Mouse (Mus musculus): Measurements from ENCODE around the gene Dek. TPM values are rescaled to one million over a fixed set of nuclear protein-coding genes. Genes with fewer than 3 reads are reported as not detected.

Dek gene
- polyA plus RNA-seq, 1 experiment from 2014 or later = 390 TPM

DNA sequence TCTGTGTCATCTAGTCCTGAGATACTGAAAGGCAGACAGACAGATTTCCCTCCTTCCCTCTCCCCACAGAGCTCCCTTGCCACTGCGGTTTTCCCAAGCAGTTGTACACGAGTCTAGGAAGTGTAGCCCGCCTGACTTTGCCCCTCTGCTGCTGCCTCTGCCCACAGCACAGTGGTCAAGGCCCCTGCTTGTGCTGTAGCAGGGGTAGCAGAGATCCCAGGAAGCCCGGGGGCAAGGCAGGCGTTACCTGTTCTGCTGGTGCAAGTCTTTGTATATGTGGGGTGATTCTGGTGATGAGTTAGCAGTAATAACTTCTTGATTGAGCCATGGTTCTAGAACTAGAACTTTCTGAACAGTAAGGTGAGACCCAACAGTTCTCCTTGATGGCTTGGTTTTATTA, 29.8 kb downstream of the Dek start:
- H3K27ac ChIP-seq = no peak overlapping the region
- no peak for ATAC-seq (ENCODE audit: insufficient number of reproducible peaks, insufficient read depth, low FRiP score, low TSS enrichment, low read depth)
- 81% methylated on average over 5 of the region's 5 CpGs for WGBS
- no peaks in the 10 kb centered on the region for H3K27me3 ChIP-seq
- no peak overlapping the region for H3K4me2 ChIP-seq
- H3K9ac ChIP-seq = no peak overlapping the region
- H3K4me1 ChIP-seq = no peaks in the 10 kb centered on the region
- H3K9me3 ChIP-seq = peaks cover 3% of the 10 kb centered on the region; the same call in 1 of the 2 replicates
- peaks cover 54% of the 10 kb centered on the region for H3K36me3 ChIP-seq
- H3K4me3 ChIP-seq = no peak overlapping the region

DNA sequence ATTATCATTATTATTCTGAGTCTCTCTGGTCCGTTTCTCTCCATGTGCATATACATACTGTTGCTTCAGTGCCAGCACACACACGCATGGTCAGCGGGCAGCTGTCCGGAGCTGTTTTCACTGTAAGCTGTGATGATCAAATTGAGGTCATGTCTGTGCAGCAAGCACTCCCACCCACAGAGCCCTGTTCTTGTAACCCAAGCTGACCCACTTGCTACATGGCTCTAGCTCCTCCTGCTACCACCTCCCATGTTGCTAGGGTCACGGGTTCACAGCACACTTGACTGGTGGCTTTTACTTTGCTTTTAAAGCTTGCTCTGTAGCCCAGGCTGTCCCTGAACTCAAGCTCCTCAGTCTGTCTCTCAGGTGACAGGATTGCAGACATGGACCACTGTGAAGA, 33.5 kb downstream of the Dek start:
- Histone ChIP-seq H3K36me3 (peaks cover 36% of the 10 kb centered on the region), H3K27me3 (no peaks in the 10 kb centered on the region), H3K4me3 (no peak overlapping the region), H3K27ac (no peak overlapping the region), H3K9me3 (no peaks in the 10 kb centered on the region), H3K4me2 (no peak overlapping the region), H3K9ac (no peak overlapping the region), H3K4me1 (no peaks in the 10 kb centered on the region)
- 86% methylated on average over 5 of the region's 5 CpGs for WGBS
- ATAC-seq (ENCODE audit: insufficient number of reproducible peaks, insufficient read depth, low FRiP score, low TSS enrichment, low read depth) = no peak

DNA sequence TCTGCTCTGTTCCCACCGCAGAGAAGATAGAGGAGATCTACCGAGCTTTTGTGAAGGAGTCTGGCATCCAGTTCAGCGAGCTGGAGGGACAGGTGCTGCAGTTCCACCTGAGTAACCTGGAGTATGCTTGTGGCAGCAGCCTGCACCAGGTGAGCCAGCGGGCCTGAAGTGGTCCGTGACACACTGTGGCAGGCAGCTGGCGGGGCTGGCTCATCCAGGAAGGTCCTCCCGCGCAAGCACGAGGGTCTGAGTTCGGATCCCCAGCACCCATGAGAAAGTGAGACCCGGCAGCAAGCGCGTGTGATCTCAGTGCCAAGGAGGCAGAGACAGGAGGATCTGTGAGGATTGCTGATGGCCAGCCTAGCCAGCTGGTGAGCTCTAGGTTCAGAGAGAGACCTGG, 34.1 kb downstream of the Dek start:
- no peaks in the 10 kb centered on the region for H3K4me1 ChIP-seq
- H3K27me3 ChIP-seq = no peaks in the 10 kb centered on the region
- no peak overlapping the region for H3K4me2 ChIP-seq
- no peak overlapping the region for H3K4me3 ChIP-seq
- 95% methylated on average over 13 of the region's 13 CpGs for WGBS
- H3K9me3 ChIP-seq = no peaks in the 10 kb centered on the region
- no peak for ATAC-seq (ENCODE audit: insufficient number of reproducible peaks, insufficient read depth, low FRiP score, low TSS enrichment, low read depth)
- no peak overlapping the region for H3K9ac ChIP-seq
- H3K36me3 ChIP-seq = peaks cover 36% of the 10 kb centered on the region
- H3K27ac ChIP-seq = no peak overlapping the region

DNA sequence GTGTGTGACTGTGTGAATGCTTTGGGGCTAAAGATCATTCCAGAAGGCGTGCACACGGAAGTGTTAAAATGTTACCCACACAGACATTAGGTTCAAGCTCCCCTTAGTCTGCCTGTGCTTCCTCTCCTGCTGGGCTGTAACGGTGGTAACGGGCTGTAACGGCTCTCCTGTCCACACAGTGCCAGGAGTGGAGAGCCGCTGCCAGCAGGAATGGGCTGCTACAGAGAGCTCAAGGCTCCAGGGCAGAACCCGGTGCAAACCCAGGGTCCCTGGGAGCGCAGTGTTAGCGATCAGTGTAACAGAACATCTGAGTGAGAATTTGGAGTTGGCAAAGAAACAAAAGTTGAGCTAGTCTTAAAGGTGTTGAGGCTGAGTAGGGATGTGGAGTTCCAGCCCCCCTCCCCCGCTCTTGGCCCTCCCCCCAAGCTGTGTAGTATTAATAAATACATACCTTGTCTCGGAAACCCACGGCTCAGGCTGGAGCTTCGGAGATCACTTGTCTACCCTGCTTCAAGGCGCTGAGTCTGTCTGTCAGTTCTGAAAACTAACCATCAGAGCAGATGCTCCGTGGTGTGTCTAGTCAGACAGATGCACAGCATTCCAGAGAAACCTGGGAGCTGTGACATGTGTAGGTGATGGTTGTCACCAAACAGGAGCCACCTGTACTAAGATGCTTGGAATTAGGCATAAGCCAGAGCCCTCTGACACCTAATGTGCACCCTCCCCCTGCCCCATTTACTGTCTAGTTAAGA, 35.5 kb downstream of the Dek start:
- Histone ChIP-seq H3K4me1 (peaks cover 3% of the 10 kb centered on the region; the same call in 1 of the 2 replicates), H3K36me3 (peaks cover 34% of the 10 kb centered on the region), H3K4me3 (no peak overlapping the region), H3K9me3 (no peaks in the 10 kb centered on the region), H3K27ac (no peak overlapping the region), H3K27me3 (no peaks in the 10 kb centered on the region), H3K4me2 (no peak overlapping the region), H3K9ac (no peak overlapping the region)
- no peak for ATAC-seq (ENCODE audit: insufficient number of reproducible peaks, insufficient read depth, low FRiP score, low TSS enrichment, low read depth)
- WGBS = 82% methylated on average over 15 of the region's 15 CpGs

DNA sequence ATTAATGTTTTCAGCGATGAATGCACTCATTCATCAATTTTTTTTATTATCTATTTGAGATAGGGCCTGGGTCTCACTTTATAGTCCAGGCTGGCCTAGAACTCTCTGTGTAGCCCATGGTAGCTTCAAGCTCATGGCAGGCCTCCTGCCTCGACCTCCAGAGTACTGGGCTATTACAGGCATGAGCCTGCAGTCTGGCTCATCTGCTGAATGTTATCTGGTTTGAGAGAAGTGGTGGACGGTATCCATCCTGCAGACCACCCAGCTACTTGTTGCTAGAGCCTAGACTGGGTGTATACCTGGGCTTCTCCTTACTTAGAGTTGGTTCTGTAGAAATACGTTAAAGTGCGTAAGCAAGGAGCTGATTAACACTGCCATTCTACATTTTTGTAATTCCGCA, 39.0 kb downstream of the Dek start:
- Histone ChIP-seq H3K4me2 (no peak overlapping the region), H3K27ac (no peak overlapping the region), H3K9me3 (no peaks in the 10 kb centered on the region), H3K9ac (no peak overlapping the region), H3K4me1 (peaks cover 3% of the 10 kb centered on the region; the same call in 1 of the 2 replicates), H3K27me3 (no peaks in the 10 kb centered on the region), H3K36me3 (peaks cover 28% of the 10 kb centered on the region), H3K4me3 (no peak overlapping the region)
- 87% methylated on average over 6 of the region's 6 CpGs for WGBS
- no peak for ATAC-seq (ENCODE audit: insufficient number of reproducible peaks, insufficient read depth, low FRiP score, low TSS enrichment, low read depth)

DNA sequence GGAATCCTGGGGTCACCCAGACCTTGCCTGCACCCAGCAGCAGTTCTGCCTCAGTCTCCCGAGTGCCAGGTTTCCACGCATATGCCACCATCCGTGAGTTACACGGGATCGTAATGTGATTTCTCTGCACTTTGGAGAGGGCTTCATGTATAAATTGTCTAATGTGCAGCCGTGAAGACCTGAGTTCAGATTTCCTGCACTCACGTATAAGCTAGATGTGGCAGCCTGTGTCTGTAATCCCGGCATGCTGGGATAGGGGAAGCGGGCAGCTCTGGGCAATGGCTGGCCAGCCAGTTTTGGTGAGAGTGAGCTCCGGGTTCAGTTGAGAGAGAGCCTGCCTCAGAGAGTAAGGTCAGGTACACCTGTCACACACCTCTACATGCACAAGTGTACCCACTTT, 39.5 kb downstream of the Dek start:
- no peak overlapping the region for H3K4me3 ChIP-seq
- H3K27me3 ChIP-seq = no peaks in the 10 kb centered on the region
- no peak overlapping the region for H3K27ac ChIP-seq
- H3K9ac ChIP-seq = no peak overlapping the region
- no peak for ATAC-seq (ENCODE audit: insufficient number of reproducible peaks, insufficient read depth, low FRiP score, low TSS enrichment, low read depth)
- peaks cover 25% of the 10 kb centered on the region for H3K36me3 ChIP-seq
- H3K4me1 ChIP-seq = peaks cover 3% of the 10 kb centered on the region; the same call in 1 of the 2 replicates
- no peaks in the 10 kb centered on the region for H3K9me3 ChIP-seq
- no peak overlapping the region for H3K4me2 ChIP-seq
- WGBS = 94% methylated on average over 10 of the region's 10 CpGs

DNA sequence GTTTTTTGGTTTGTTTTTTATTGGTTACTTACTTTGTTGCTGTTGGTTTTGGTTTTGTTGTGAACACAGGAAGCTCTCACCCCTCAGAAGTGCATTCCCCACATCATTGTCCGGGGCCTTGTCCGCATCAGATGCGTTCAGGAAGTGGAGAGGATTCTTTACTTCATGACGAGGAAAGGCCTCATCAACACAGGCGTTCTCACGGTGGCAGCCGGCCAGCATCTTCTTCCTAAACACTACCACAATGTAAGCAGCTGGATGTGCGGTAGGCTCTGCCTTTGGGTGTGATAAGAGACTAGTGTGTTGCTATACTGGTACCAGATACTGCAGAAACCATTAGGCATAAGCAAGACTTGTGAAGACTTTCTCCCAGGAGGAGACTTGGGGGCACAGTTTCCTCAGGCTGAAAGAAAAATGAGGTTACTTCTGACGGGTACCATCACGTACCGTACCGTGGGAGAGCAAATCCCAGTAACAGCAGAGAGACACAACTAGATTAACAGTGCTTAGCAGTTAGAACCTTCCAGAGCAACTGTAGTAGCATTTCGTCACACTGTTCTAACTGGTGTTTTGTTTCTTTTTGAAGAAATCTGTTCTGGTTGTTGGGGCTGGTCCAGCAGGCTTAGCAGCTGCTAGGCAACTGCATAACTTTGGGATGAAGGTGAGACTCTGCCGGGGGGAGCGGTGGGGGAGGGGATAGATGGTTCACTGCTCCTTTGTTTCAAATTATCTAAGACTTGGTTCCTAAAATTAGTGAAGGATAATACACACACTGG, 41.8 kb downstream of the Dek start:
- ATAC-seq (ENCODE audit: insufficient number of reproducible peaks, insufficient read depth, low FRiP score, low TSS enrichment, low read depth) = no peak
- peaks cover 45% of the 10 kb centered on the region for H3K36me3 ChIP-seq
- 76% methylated on average over 15 of the region's 15 CpGs for whole genome bisulfite sequencing
- no peak overlapping the region for H3K4me3 ChIP-seq
- no peaks in the 10 kb centered on the region for H3K9me3 ChIP-seq
- no peak overlapping the region for H3K9ac ChIP-seq
- no peak overlapping the region for H3K27ac ChIP-seq
- H3K27me3 ChIP-seq = no peaks in the 10 kb centered on the region
- H3K4me2 ChIP-seq = no peak overlapping the region
- peaks cover 3% of the 10 kb centered on the region; the same call in 1 of the 2 replicates for H3K4me1 ChIP-seq

DNA sequence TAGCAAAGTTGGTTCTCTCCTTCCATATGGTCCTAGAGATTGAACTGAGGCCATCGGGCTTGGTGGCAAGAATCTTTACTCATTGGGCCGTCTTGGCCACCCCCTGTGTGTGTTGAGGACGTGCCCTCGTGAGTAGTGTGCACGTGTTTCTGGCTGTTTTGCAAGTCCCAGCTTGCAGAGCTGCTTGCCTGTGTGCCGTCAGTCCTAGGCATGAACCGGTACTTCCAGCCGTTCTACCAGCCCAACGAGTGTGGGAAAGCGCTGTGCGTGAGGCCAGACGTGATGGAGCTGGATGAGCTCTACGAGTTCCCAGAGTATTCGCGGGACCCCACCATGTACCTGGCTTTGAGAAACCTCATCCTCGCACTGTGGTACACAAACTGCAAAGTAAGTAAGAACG, 43.2 kb downstream of the Dek start:
- H3K27ac ChIP-seq = no peak overlapping the region
- 82% methylated on average over 17 of the region's 17 CpGs for WGBS
- H3K27me3 ChIP-seq = no peaks in the 10 kb centered on the region
- no peaks in the 10 kb centered on the region for H3K9me3 ChIP-seq
- no peak overlapping the region for H3K4me3 ChIP-seq
- no peak overlapping the region for H3K9ac ChIP-seq
- peaks cover 48% of the 10 kb centered on the region for H3K36me3 ChIP-seq
- no peak for ATAC-seq (ENCODE audit: insufficient number of reproducible peaks, insufficient read depth, low FRiP score, low TSS enrichment, low read depth)
- H3K4me1 ChIP-seq = peaks cover 3% of the 10 kb centered on the region; the same call in 1 of the 2 replicates
- no peak overlapping the region for H3K4me2 ChIP-seq

DNA sequence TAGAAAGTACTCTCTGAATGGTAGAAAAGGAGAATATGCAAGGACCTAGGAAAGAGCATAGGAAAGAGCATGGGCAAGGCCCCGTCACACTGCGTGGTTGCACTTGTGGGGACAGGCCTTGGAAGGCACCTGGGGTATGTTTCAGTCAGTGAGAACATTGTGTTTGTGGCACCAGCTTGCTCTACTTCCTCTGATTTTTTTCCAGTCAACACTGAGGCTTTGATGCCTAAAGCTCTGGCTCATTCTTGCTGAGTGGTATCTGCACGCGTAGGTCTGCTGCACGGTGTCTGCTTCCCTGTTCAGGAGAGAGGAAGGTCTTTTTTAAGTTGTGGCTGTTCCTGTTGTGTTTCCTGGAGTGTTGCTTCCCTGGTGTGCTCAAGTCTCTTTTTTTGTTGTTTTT, 49.2 kb downstream of the Dek start:
- Histone ChIP-seq H3K4me2 (no peak overlapping the region), H3K4me1 (no peaks in the 10 kb centered on the region), H3K36me3 (peaks cover 55% of the 10 kb centered on the region), H3K9ac (no peak overlapping the region), H3K27ac (no peak overlapping the region), H3K27me3 (no peaks in the 10 kb centered on the region), H3K4me3 (no peak overlapping the region), H3K9me3 (no peaks in the 10 kb centered on the region)
- WGBS = 93% methylated on average over 5 of the region's 5 CpGs
- ATAC-seq (ENCODE audit: insufficient number of reproducible peaks, insufficient read depth, low FRiP score, low TSS enrichment, low read depth) = no peak

DNA sequence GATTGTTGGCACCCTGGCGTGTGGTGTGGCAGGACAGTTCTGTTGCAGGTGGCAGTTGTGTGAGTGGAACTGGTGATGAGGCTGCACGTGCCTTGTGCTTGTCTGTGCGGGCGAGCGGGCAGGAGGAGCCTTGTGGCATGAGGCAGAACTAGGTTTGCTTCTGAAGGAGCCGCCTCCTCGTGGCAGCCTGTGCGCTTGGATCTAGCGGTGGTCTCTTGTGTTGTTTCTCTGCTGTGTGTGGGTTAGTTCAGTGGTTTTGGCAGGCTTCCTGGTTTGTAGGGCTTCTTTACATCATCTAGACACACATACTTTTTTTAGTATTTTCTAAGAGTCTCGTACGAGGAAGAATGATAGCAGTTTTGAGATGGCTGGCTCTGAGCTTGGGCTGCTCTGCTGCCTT, 49.9 kb downstream of the Dek start:
- Histone ChIP-seq H3K4me2 (no peak overlapping the region), H3K4me1 (no peaks in the 10 kb centered on the region), H3K9me3 (no peaks in the 10 kb centered on the region), H3K27ac (no peak overlapping the region), H3K4me3 (no peak overlapping the region), H3K9ac (no peak overlapping the region), H3K36me3 (peaks cover 55% of the 10 kb centered on the region), H3K27me3 (no peaks in the 10 kb centered on the region)
- 82% methylated on average over 11 of the region's 11 CpGs for WGBS
- ATAC-seq (ENCODE audit: insufficient number of reproducible peaks, insufficient read depth, low FRiP score, low TSS enrichment, low read depth) = no peak

DNA sequence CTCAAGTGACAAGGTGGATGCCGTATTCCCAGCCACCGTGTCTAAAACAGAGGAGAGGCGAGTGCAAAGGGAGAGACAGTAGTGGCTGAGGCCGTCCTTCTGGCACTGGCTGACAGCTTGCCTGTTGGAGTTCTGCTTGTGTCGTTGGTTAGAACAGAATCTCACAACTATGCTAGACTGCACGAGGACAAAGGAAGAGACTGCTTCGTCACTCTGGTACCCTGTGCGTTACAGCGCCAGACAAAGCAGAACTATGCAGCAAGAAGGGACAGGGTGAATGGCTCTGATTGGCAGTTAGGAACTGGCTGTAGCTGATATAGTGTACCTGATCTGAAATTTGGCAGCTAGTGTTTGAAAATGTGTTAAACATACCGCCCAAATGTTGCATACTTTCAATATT, 52.0 kb downstream of the Dek start:
- H3K9ac ChIP-seq = no peak overlapping the region
- H3K27ac ChIP-seq = no peak overlapping the region
- 80% methylated on average over 10 of the region's 10 CpGs for WGBS
- no peak overlapping the region for H3K4me2 ChIP-seq
- no peak overlapping the region for H3K4me3 ChIP-seq
- no peak for ATAC-seq (ENCODE audit: insufficient number of reproducible peaks, insufficient read depth, low FRiP score, low TSS enrichment, low read depth)
- H3K36me3 ChIP-seq = peaks cover 56% of the 10 kb centered on the region
- H3K4me1 ChIP-seq = no peaks in the 10 kb centered on the region
- H3K9me3 ChIP-seq = no peaks in the 10 kb centered on the region
- no peaks in the 10 kb centered on the region for H3K27me3 ChIP-seq

DNA sequence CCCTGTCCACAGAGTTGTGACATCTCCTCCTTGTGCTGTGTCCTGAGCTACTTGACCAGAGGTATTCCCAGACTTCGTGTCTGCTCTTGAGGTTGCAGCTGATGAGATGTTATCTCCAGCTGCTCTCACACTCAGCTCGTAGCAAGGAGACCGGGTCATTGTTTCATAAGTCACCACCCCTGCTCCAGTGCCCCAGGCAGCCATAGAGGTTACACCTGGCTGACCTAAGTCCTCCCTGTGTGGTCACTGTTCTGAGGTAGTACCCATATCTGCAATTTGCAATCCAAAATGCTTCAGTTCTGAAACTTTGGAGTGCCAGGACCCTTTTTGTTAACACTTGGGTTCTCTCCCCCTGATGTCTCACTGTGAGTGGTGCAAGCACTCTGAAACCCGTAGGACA, 56.0 kb downstream of the Dek start:
- no peak for ATAC-seq (ENCODE audit: insufficient number of reproducible peaks, insufficient read depth, low FRiP score, low TSS enrichment, low read depth)
- H3K36me3 ChIP-seq = peaks cover 46% of the 10 kb centered on the region
- H3K27ac ChIP-seq = no peak overlapping the region
- WGBS = 74% methylated on average over 4 of the region's 4 CpGs
- H3K4me2 ChIP-seq = no peak overlapping the region
- no peak overlapping the region for H3K4me3 ChIP-seq
- H3K9ac ChIP-seq = no peak overlapping the region
- H3K27me3 ChIP-seq = no peaks in the 10 kb centered on the region
- H3K4me1 ChIP-seq = no peaks in the 10 kb centered on the region
- H3K9me3 ChIP-seq = no peaks in the 10 kb centered on the region
